Mouse (Mus musculus) macrophage (primary cell): ENCODE data around the gene Rccd1. TPM values are rescaled to one million over a fixed set of nuclear protein-coding genes. Genes with fewer than 3 reads are reported as not detected.

ENCODE experiments used
- H3K27ac ChIP-seq: fragments of 350-480 bp; formaldehyde crosslinking; 2 replicates; pipeline ENCODE4 v1.9.0; 2021
- H3K36me3 ChIP-seq: fragments of 350-480 bp; formaldehyde crosslinking; 2 replicates; pipeline ENCODE4 v1.9.0; 2021; ENCODE audit errors: inconsistent target
- H3K4me3 ChIP-seq: fragments of 350-480 bp; formaldehyde crosslinking; 2 replicates; pipeline ENCODE4 v1.9.0; 2021; ENCODE audit errors: inconsistent target
- H3K79me2 ChIP-seq: fragments of 350-480 bp; formaldehyde crosslinking; 2 replicates; pipeline ENCODE4 v1.9.0; 2021; ENCODE audit errors: inconsistent target
- WGBS: methylation state at CpG from one replicate; pipeline ENCODE4 v1.1.7; 2026; ENCODE audit warnings: inconsistent platforms; ENCODE audit not compliant: missing documents; 5-methylcytosine and 5-hydroxymethylcytosine counted together
- polyA plus RNA-seq: library from polyadenylated mRNA; stranded (reverse); fragments of 250-400 nt; gene quantifications from 3 replicates; pipeline ENCODE4 v1.2.4, GENCODE M21; 2018; ENCODE audit warnings: inconsistent platforms
- total RNA-seq, 78 experiments: library from RNA; depleted of rRNA; stranded (reverse); fragments of 250-400 nt; gene quantifications; 1 replicate in 9 of 78; 2 replicates in 24 of 78; 3 replicates in 43 of 78; 4 replicates in 2 of 78; pipeline ENCODE4 v1.2.4; 2018; ENCODE audit warnings: inconsistent platforms in 56 of 78

Rccd1 gene
- total RNA-seq (2018; cell fraction: chromatin; rRNA removed): 10 to 100 TPM in 24 of 26 experiments, 1 to 10 TPM in 2; 8.5 to 52.2 (median 31.2) TPM
- 1 to 10 TPM in 22 of 26 experiments, under 1 TPM in 4; 0.53 to 5.2 (median 2.0) TPM for total RNA-seq (2018; cell fraction: cytosol; rRNA removed)
- 10 to 100 TPM in 23 of 26 experiments, 1 to 10 TPM in 3; 5.6 to 42.2 (median 17.7) TPM for total RNA-seq (2018; cell fraction: nucleus; rRNA removed)
- polyA plus RNA-seq: 2.3 to 2.8 TPM (median 2.4 TPM) in 3 replicates

DNA sequence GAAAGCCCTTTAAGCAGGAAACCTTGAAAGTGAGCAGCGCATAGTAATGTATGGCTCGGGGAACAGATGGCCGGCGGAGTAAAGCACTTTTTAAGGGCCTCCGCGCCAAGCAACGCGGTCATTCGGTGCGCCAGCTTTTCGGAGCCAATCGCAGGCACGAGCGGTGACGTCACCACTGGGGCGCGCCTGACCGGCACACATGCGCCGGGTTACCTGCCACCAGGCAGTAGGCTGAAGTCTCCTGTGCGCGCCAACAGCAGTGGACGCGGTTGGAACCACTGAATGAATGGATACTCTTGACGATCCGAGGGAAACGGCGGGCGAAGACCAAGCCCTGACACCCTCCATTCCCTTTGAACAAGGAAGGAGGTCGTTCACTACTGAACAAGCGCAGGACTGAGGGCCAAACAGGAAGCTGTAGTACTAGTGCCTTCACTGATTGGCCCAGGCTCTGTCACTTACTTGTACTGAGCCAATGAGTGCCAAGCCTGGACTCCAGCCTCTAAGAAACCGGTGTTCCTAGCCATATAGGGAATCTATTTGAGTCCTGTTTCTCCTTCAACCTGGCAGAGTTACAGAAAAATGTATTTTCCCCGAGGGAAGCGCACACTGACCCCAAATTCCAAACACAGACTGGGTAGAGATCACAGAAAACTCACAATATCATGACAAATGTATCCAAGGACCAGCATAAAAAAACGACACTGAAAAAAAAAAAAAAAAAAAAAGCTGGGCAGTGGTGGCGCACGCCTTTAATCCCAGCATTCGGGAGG is at the start of gene Rccd1:
Rccd1 (minus strand) TSS at position 412 of the 773 bp plus-strand sequence.
- H3K4me3 ChIP-seq: peak within 1 kb of the TSS; percentile 55
- H3K27ac ChIP-seq: peak within 1 kb of the TSS; percentile 54
- under 1% methylated on average over 34 of the region's 38 CpGs for WGBS
- H3K79me2 ChIP-seq: no peaks in the 10 kb centered on the region
- peaks cover 28% of the 10 kb centered on the region; the same call in 1 of the 2 replicates for H3K36me3 ChIP-seq

DNA sequence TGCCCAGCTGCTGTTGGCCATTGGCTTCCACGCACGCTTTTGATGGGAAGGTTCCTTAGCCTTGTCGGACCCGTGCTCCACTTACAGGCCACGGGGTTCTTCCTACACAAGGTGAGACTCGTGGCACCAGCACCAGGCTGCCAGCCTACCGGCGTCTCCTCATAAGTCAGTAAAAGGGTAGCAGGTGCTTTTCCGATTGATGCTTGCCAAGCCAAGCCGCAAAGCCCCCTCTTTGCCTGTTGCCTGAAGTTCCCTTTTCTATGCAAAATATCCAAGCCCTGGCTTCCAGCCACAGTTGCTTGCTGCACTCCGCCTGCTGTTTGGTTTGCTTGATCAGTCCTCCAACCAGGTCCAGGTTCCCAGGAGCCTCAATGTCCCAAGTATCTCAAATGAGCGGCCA is 49.6 kb upstream of the Rccd1 start:
- 22% methylated on average over 12 of the region's 12 CpGs for WGBS
- no peak overlapping the region for H3K27ac ChIP-seq
- no peaks in the 10 kb centered on the region for H3K79me2 ChIP-seq
- H3K36me3 ChIP-seq: peaks cover 21% of the 10 kb centered on the region
- no peak overlapping the region for H3K4me3 ChIP-seq

DNA sequence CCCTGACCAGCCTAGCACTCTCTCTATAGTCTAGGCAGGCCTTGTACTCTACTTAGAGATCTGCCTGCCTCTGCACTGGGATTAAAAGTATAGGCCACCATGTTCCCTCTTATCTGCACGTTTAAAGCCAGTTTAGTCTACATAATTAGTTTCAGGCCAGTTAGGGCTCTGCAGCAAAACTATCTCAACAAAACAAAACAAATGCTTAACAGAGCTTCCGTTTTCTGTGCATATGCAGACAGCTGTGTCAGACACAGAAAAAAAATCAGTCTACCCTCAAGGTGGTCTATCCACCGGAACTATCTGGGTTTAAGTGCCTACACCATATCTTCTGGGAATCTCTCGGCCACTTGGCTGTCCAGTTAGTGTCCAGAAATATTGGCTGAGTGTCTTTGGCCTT is 49.1 kb upstream of the Rccd1 start:
- Histone ChIP-seq H3K36me3 (peaks cover 17% of the 10 kb centered on the region), H3K27ac (no peak overlapping the region), H3K79me2 (no peaks in the 10 kb centered on the region), H3K4me3 (no peak overlapping the region)
- 40% methylated on average over 4 of the region's 4 CpGs for WGBS

GRCm38 (mm10) chr7:80372667-80373066 is 48.4 kb upstream of the Rccd1 start:
- Histone ChIP-seq H3K27ac (no peak overlapping the region), H3K36me3 (peaks cover 17% of the 10 kb centered on the region; the same call in 1 of the 2 replicates), H3K4me3 (no peak overlapping the region), H3K79me2 (no peaks in the 10 kb centered on the region)
- 52% methylated on average over 2 of the region's 2 CpGs for WGBS

GRCm38 (mm10) chr7:80372166-80372565 is 47.9 kb upstream of the Rccd1 start:
- Histone ChIP-seq H3K27ac (no peak overlapping the region), H3K4me3 (no peak overlapping the region)

DNA sequence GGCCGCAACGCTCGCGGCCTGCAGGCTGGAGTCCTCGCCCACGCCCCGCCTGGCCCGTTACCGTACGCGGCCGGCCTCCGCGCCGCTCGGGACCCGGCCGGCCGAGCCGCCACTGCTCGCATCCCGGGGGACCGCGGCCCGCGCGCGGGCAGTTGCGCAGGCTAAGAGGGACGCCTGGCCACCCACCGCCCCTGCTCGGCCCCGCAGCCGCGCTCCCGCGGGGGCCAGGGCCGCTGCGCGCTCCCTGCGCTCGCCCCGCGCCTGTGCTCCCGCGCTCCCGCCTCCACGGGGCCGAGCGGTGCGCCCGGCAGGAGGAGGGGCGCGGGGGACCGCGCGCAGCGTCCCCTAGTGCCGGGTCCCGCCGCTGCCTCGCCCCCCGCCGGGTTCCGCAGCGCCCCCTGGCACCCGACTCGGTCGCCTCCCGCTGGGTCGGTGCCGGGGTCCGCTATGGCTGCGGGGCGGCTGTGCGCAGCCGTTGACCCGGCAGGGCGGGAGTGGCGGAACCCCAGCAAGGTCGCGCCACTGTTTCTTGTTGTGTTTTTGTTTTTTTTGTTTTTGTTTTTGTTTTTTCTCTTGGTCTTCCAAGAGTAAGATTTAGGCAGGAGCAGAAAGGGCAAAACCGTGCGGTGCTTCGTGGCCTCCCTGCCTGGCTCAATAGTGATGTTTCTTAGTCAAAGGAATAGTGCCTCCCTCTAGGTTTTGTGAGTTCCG is 46.9 kb upstream of the Rccd1 start, which contains the start of gene Man2a2:
Man2a2 (minus strand) TSS at position 335 of the 711 bp plus-strand sequence.
- Histone ChIP-seq H3K4me3 (peak within 1 kb of the TSS; percentile 45), H3K27ac (peak within 1 kb of the TSS; percentile 80), H3K79me2 (no peaks in the 10 kb centered on the region), H3K36me3 (peaks cover 22% of the 10 kb centered on the region)
- 2% methylated on average over 77 of the region's 86 CpGs for WGBS

More at GRCm38 (mm10) chr7:80372166-80372565, 47.9 kb upstream of the Rccd1 start:
- 94% methylated on average over 3 of the region's 3 CpGs for WGBS
- Histone ChIP-seq H3K36me3 (peaks cover 17% of the 10 kb centered on the region; the same call in 1 of the 2 replicates), H3K79me2 (no peaks in the 10 kb centered on the region)

GRCm38 (mm10) chr7:80370649-80371040 is 46.4 kb upstream of the Rccd1 start:
- 0% methylated on average over 24 of the region's 31 CpGs for WGBS

DNA sequence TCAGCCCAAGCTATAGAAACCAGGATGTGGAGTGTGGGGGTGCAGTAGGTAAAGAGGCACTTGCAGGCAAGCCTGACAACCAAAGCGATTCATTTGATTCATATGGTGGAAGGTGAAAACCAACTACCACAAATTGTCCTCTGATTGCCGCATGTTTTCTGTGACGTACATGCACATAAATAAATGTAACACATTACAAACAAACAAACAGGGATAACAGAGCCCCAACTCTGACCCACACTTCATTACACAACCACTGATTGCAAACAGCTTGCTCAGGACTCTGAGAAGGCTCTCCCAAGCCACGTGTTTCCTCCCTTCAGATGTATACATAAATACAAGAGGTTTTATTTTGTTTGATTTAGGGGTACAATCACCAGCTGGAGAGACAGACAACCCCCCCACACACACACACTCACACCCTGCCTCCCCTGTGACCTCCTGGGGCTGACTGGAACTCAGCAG is 45.7 kb upstream of the Rccd1 start:
- peak overlapping the region; percentile 45 for H3K4me3 ChIP-seq
- WGBS: 9% methylated on average over 4 of the region's 4 CpGs
- peak overlapping the region; percentile 80 for H3K27ac ChIP-seq

More at GRCm38 (mm10) chr7:80370649-80371040, 46.4 kb upstream of the Rccd1 start:
- Histone ChIP-seq H3K79me2 (no peaks in the 10 kb centered on the region), H3K36me3 (peaks cover 27% of the 10 kb centered on the region), H3K4me3 (peak overlapping the region; percentile 45), H3K27ac (peak overlapping the region; percentile 80)

GRCm38 (mm10) chr7:80369461-80369860 is 45.2 kb upstream of the Rccd1 start:
- Histone ChIP-seq H3K27ac (peak overlapping the region; percentile 80), H3K79me2 (no peaks in the 10 kb centered on the region), H3K36me3 (peaks cover 35% of the 10 kb centered on the region), H3K4me3 (peak overlapping the region; percentile 45; the same call in 1 of the 2 replicates)
- whole genome bisulfite sequencing: 29% methylated on average over 5 of the region's 5 CpGs

More for the DNA sequence above, 45.7 kb upstream of the Rccd1 start:
- no peaks in the 10 kb centered on the region for H3K79me2 ChIP-seq
- H3K36me3 ChIP-seq: peaks cover 29% of the 10 kb centered on the region

GRCm38 (mm10) chr7:80368635-80369421 is 44.6 kb upstream of the Rccd1 start:
- 16% methylated on average over 20 of the region's 20 CpGs for WGBS
- peak overlapping the region; percentile 80 for H3K27ac ChIP-seq
- no peaks in the 10 kb centered on the region for H3K79me2 ChIP-seq
- peak overlapping the region; percentile 2; the same call in 1 of the 2 replicates for H3K4me3 ChIP-seq
- peaks cover 41% of the 10 kb centered on the region for H3K36me3 ChIP-seq

DNA sequence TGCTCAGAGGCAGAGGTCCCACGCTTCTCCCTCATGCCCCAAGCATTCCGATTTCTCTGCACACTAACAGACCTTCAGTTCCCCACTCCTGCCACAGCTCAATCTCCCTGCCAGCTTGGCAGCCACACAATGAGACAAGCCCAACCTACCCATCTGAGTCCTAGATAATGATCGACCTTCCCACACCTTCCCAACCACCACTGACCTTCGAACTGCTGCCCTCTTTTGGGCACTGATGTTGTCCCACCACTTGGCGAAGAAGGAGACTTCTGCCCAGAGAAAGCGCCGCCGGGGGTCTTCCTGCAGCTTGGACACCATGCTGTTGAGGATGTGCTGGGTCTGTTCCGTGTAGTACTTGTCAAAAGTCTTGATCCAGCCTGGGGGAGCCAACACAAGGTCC is 43.8 kb upstream of the Rccd1 start:
- WGBS: 97% methylated on average over 9 of the region's 9 CpGs
- H3K79me2 ChIP-seq: no peaks in the 10 kb centered on the region
- H3K36me3 ChIP-seq: peaks cover 49% of the 10 kb centered on the region
- H3K27ac ChIP-seq: peak overlapping the region; percentile 80
- no peak overlapping the region for H3K4me3 ChIP-seq

GRCm38 (mm10) chr7:80367232-80367631 is 43.0 kb upstream of the Rccd1 start:
- Histone ChIP-seq H3K36me3 (peaks cover 57% of the 10 kb centered on the region), H3K4me3 (no peak overlapping the region), H3K79me2 (no peaks in the 10 kb centered on the region), H3K27ac (no peak overlapping the region)
- WGBS: 99% methylated on average over 7 of the region's 7 CpGs

- WGBS: 100% methylated on average over 2 of the region's 2 CpGs
These were observed 41.5 kb upstream of the Rccd1 start for GRCm38 (mm10) chr7:80365759-80366158.

GRCm38 (mm10) chr7:80360435-80360834 is 36.2 kb upstream of the Rccd1 start:
- WGBS: 30% methylated on average over 3 of the region's 3 CpGs
- H3K36me3 ChIP-seq: peaks cover 93% of the 10 kb centered on the region
- H3K27ac ChIP-seq: no peak overlapping the region
- no peaks in the 10 kb centered on the region for H3K79me2 ChIP-seq
- H3K4me3 ChIP-seq: no peak overlapping the region

More at GRCm38 (mm10) chr7:80365759-80366158, 41.5 kb upstream of the Rccd1 start:
- Histone ChIP-seq H3K4me3 (no peak overlapping the region), H3K27ac (no peak overlapping the region), H3K79me2 (no peaks in the 10 kb centered on the region), H3K36me3 (peaks cover 72% of the 10 kb centered on the region)
